Mouse (Mus musculus): ENCODE data around the gene Clk4. TPM values are rescaled to one million over a fixed set of nuclear protein-coding genes. Genes with fewer than 3 reads are reported as not detected.

Gene Clk4
- polyA plus RNA-seq, 1 experiment from 2014 or later, result 113 TPM

- 77% methylated on average over 11 of the region's 11 CpGs for WGBS
- no peak overlapping the region for H3K4me2 ChIP-seq (ENCODE audit: low read length)
- no peak overlapping the region for H3K27ac ChIP-seq (ENCODE audit: low read depth, low read length)
- H3K27me3 ChIP-seq (replicated peaks; ENCODE audit: control insufficient read depth, insufficient read depth, low read length), result no peaks in the 10 kb centered on the region
- ATAC-seq, result no peak
- H3K4me1 ChIP-seq (ENCODE audit: control insufficient read depth, insufficient read depth, low read depth, low read length), result no peaks in the 10 kb centered on the region
- H3K9ac ChIP-seq (ENCODE audit: low read depth, low read length), result no peak overlapping the region
- H3K36me3 ChIP-seq (ENCODE audit: control insufficient read depth, insufficient read depth, low read length), result no peaks in the 10 kb centered on the region
- no peak overlapping the region for H3K4me3 ChIP-seq (ENCODE audit: low read length)
- no peaks in the 10 kb centered on the region; the same call in 1 of the 2 replicates for H3K9me3 ChIP-seq (ENCODE audit: control insufficient read depth, low read length)
Measured at GRCm38 (mm10) chr11:51329837-51330714, 68.5 kb downstream of the Clk4 start.

Other genes with a start within 250 kb of the Clk4 start
- gene Olfr54, start 247.5 kb upstream of the Clk4 start, polyA plus RNA-seq (2015; fragmentation: Nextera tagmentation; extraction: Ambion mirVana), result not detected in 2 replicates
- not detected in 2 replicates for gene Olfr1375, start 213.6 kb upstream of the Clk4 start, polyA plus RNA-seq (2015; fragmentation: Nextera tagmentation; extraction: Ambion mirVana)
- gene Zfp354a, start 202.5 kb upstream of the Clk4 start, polyA plus RNA-seq (2015; fragmentation: Nextera tagmentation; extraction: Ambion mirVana), result 13.2 TPM in 2 replicates
- gene Gm12569, start 41.3 kb upstream of the Clk4 start, polyA plus RNA-seq (2015; fragmentation: Nextera tagmentation; extraction: Ambion mirVana), result not detected in 2 replicates
- 0.24 and 0.30 TPM in 2 replicates for gene BC049762, start 1.3 kb downstream of the Clk4 start, polyA plus RNA-seq (2015; fragmentation: Nextera tagmentation; extraction: Ambion mirVana)
- 4.4 and 6.1 TPM in 2 replicates for gene Col23a1, start 28.2 kb downstream of the Clk4 start, polyA plus RNA-seq (2015; fragmentation: Nextera tagmentation; extraction: Ambion mirVana)